Mouse (Mus musculus): ENCODE results near the gene D630045J12Rik.

DNA sequence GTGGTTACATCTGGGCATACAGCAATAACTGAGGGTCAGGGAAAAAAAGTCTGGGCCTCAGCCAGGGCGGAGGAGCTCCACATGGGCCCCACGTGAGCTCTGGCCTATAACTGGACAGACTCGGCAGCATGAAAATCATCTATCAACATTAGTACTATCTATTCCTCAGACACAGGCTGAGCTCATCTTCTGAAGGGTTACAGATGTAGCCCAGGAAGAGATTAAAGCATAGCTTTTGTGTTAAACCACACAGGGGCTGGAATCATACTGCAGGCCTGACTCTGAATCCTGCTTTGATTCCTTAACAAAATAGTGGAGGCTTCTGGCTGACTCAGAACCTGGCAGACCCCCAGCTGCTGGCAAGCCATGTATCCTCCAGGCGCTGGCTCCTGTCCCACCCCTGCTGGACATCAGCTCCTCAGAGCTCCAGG, 122.0 kb downstream of the D630045J12Rik start:
- TF ChIP-seq MAX (IDR thresholded peaks at IDR 0.05; ENCODE audit: low read length) (no peak), BHLHE40 (IDR thresholded peaks at IDR 0.05; ENCODE audit: borderline replicate concordance, low read depth, low read length) (no peak), CTCF (IDR thresholded peaks at IDR 0.05 in 2 of 3, conservative IDR thresholded peaks at IDR 0.05 in 1 of 3; ENCODE audit: control insufficient read depth in 1 of 3, insufficient read depth in 1 of 3, low read depth in 2 of 3, low read length in 3 of 3, poor library complexity in 1 of 3, severe bottlenecking in 1 of 3) (no peak), HCFC1 (IDR thresholded peaks at IDR 0.05; ENCODE audit: low read depth, low read length) (no peak), SMC3 (IDR thresholded peaks at IDR 0.05; ENCODE audit: low read depth, low read length) (no peak), TAL1 (IDR thresholded peaks at IDR 0.05; ENCODE audit: low read length) (no peak), EP300 (IDR thresholded peaks at IDR 0.05; ENCODE audit: low read depth in 1 of 2, low read length in 2 of 2) (no peak), NELFE (IDR thresholded peaks at IDR 0.05; ENCODE audit: low read depth, low read length) (no peak), RCOR1 (IDR thresholded peaks at IDR 0.05; ENCODE audit: low read depth, low read length) (no peak), ELF1 (IDR thresholded peaks at IDR 0.05; ENCODE audit: low read depth, low read length) (no peak), CHD1 (IDR thresholded peaks at IDR 0.05; ENCODE audit: low read depth, low read length) (no peak)
